Mouse (Mus musculus): ENCODE results near the gene Pcdh9. TPM values are rescaled to one million over a fixed set of nuclear protein-coding genes. Genes with fewer than 3 reads are reported as not detected.

The Pcdh9 gene
- total and polyA plus RNA-seq, 2 experiments from 2014 or later = 85.2 to 100 TPM

DNA sequence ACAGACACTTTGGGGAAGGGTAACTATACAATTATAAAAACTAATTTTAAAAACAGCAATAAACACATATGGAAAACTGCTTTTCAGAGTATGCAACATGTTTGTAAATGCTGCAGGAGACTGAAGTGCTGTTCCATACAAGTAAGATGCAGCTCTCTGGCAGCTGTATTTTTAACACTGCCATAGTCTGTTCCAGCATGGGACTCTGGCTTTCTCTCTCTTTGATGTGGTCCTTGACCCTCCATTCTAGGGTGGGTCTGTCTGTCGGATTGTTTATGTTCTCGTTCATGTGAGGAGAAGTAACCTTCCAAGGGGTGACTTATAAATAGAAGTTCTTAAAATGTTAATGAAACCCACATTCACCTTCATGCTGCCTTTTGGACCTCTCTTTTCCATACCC lies 809.6 kb downstream of the Pcdh9 start:
- H3K27ac ChIP-seq (ENCODE audit: low read depth, low read length) = no peak overlapping the region
- H3K36me3 ChIP-seq (ENCODE audit: insufficient read depth) = no peaks in the 10 kb centered on the region
- DNase-seq (no peak), ATAC-seq (no peak)
- WGBS = 20% methylated on average over 2 of the region's 2 CpGs
- no peak overlapping the region for H3K4me3 ChIP-seq (ENCODE audit: low read depth, low read length)
- H3K4me1 ChIP-seq (ENCODE audit: insufficient read depth) = no peaks in the 10 kb centered on the region
- no peak for TF ChIP-seq CTCF (IDR thresholded peaks at IDR 0.05; ENCODE audit: low read depth)
- no peak overlapping the region for H3K4me2 ChIP-seq (ENCODE audit: low read depth)
- H3K9ac ChIP-seq = no peak overlapping the region
- no peaks in the 10 kb centered on the region for H3K9me3 ChIP-seq (ENCODE audit: low read length)
- H3K27me3 ChIP-seq (ENCODE audit: insufficient read depth, low read length) = no peaks in the 10 kb centered on the region; the same call in 1 of the 2 replicates

DNA sequence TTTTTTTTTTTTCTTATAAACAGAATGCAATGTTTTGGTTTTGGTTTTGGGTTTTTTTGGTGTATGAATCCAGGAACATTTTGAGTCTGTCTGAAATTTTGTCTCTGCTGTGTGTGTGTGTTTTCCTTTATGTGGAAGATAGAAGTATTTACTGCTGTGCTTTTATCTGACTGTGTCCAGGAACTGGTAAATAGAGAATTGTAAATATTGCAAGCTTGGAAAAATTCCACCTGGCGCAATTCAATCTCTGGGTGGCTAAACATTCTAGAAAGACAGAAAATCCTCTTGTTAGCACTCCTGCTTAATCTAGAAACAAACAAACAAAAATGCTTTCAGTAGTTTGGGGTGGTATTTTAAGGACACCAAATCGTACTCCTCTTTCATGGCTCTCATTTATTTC lies 814.7 kb downstream of the Pcdh9 start:
- H3K4me3 ChIP-seq (ENCODE audit: low read depth, low read length) = no peak overlapping the region
- H3K9ac ChIP-seq = no peak overlapping the region
- no peak for TF ChIP-seq CTCF (IDR thresholded peaks at IDR 0.05; ENCODE audit: low read depth)
- no peaks in the 10 kb centered on the region for H3K36me3 ChIP-seq (ENCODE audit: insufficient read depth)
- WGBS = 38% methylated on average over 2 of the region's 2 CpGs
- no peak for ATAC-seq
- DNase-seq = no peak
- H3K27ac ChIP-seq (ENCODE audit: low read depth, low read length) = no peak overlapping the region
- no peaks in the 10 kb centered on the region for H3K9me3 ChIP-seq (ENCODE audit: low read length)
- no peaks in the 10 kb centered on the region; the same call in 1 of the 2 replicates for H3K27me3 ChIP-seq (ENCODE audit: insufficient read depth, low read length)
- no peaks in the 10 kb centered on the region for H3K4me1 ChIP-seq (ENCODE audit: insufficient read depth)
- no peak overlapping the region for H3K4me2 ChIP-seq (ENCODE audit: low read depth)

DNA sequence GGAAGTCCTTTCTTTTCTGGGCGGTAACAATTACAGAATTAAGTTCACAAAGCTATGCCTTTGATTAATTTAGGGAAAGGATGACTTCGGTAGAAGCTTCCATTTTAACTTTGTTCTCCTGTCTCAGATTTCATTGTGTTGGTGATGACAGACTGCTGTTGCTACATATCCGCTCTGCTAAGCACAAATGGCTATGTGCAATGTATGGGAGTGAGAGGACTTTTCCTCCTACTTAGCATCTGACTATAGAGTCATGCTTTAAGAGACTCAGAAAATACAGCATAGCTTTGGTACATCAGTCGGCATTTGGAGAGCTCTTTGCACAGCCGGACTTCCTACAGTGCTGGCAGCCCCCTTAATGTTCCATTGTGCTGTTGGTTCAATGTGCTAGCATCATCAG lies 818.1 kb downstream of the Pcdh9 start:
- Histone ChIP-seq H3K4me2 (ENCODE audit: low read depth) (no peak overlapping the region), H3K27me3 (ENCODE audit: insufficient read depth, low read length) (no peaks in the 10 kb centered on the region; the same call in 1 of the 2 replicates), H3K9me3 (ENCODE audit: low read length) (no peaks in the 10 kb centered on the region), H3K27ac (ENCODE audit: low read depth, low read length) (no peak overlapping the region), H3K4me1 (ENCODE audit: insufficient read depth) (no peaks in the 10 kb centered on the region), H3K36me3 (ENCODE audit: insufficient read depth) (no peaks in the 10 kb centered on the region), H3K9ac (no peak overlapping the region), H3K4me3 (ENCODE audit: low read depth, low read length) (no peak overlapping the region)
- no peak for DNase-seq
- 70% methylated on average over 5 of the region's 5 CpGs for WGBS
- ATAC-seq = no peak
- TF ChIP-seq CTCF (IDR thresholded peaks at IDR 0.05; ENCODE audit: low read depth) = no peak

DNA sequence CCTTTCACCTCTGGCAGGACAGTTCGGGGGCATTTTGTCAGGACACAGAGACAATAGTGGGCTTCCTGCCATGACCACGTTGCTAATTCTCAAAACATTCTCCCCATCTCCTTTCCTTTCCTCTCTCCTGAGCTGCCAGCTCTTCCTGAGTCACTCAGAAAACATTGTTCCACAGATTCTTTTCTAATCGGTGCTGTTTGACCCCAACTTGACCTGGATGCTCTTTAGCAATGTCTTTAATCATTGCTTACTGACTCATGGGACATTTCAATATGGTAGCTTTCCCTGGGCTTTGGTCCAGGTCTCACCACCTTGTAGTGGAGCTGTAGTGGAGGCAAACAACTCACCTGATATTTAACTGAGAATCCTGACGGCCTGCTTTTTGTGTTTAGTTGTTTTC lies 820.3 kb downstream of the Pcdh9 start:
- ATAC-seq (no peak), DNase-seq (no peak)
- H3K4me1 ChIP-seq (ENCODE audit: insufficient read depth) = no peaks in the 10 kb centered on the region
- no peak overlapping the region for H3K4me3 ChIP-seq (ENCODE audit: low read depth, low read length)
- no peaks in the 10 kb centered on the region for H3K27me3 ChIP-seq (ENCODE audit: insufficient read depth, low read length)
- TF ChIP-seq CTCF (IDR thresholded peaks at IDR 0.05; ENCODE audit: low read depth) = no peak
- no peaks in the 10 kb centered on the region for H3K36me3 ChIP-seq (ENCODE audit: insufficient read depth)
- WGBS = 58% methylated on average over 4 of the region's 4 CpGs
- H3K9ac ChIP-seq = no peak overlapping the region
- H3K9me3 ChIP-seq (ENCODE audit: low read length) = no peaks in the 10 kb centered on the region
- H3K4me2 ChIP-seq (ENCODE audit: low read depth) = no peak overlapping the region
- H3K27ac ChIP-seq (ENCODE audit: low read depth, low read length) = no peak overlapping the region

DNA sequence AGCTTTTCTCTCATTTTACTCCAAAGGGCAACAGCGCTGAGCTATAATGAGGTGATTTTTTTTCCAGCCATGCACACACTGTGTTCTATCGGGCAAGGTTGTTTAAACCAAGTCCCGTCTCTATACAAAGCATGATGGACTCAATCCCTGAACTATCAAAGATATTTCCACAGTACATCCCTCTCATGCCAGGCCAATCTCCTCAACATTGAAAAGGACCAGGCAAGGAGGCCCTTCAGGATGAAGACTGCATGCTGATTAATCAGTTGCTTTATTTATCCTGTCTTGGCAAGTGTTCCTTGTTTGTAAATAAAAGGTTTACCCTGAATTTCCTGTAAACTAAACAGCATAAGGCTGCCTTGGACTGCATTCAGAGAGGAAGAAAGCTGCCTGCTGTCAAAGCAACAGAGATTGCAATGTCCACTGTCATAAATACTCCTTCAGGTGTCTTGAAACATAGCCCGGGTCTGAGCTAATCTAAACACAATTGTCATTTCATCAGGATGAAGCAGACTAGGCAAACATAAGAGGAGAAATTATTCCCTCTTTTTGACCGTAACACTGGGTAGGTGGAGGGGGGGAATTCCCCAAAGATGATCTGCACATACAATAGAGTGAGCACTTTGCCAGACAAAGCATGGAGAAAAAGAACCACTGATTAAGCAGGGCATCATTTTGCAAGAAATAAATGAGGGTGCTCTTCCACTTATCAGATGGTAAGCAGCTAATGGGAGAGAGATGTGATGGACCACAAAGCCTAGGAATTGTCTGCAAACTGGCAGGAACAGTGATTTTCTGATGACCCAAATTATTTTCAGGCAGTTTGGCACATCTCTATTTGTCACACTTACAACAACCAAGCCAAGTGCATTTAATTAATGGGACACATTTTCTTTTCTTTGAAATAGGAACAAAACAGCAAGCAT lies 822.8 kb downstream of the Pcdh9 start:
- Histone ChIP-seq H3K9ac (no peak overlapping the region), H3K36me3 (ENCODE audit: insufficient read depth) (no peaks in the 10 kb centered on the region), H3K4me1 (ENCODE audit: insufficient read depth) (no peaks in the 10 kb centered on the region), H3K9me3 (ENCODE audit: low read length) (no peaks in the 10 kb centered on the region), H3K27ac (ENCODE audit: low read depth, low read length) (no peak overlapping the region), H3K27me3 (ENCODE audit: insufficient read depth, low read length) (no peaks in the 10 kb centered on the region), H3K4me3 (ENCODE audit: low read depth, low read length) (no peak overlapping the region), H3K4me2 (ENCODE audit: low read depth) (no peak overlapping the region)
- DNase-seq = peak; percentile 56
- 11% methylated on average over 5 of the region's 5 CpGs for WGBS
- ATAC-seq = peak; percentile 72
- no peak for TF ChIP-seq CTCF (IDR thresholded peaks at IDR 0.05; ENCODE audit: low read depth)

DNA sequence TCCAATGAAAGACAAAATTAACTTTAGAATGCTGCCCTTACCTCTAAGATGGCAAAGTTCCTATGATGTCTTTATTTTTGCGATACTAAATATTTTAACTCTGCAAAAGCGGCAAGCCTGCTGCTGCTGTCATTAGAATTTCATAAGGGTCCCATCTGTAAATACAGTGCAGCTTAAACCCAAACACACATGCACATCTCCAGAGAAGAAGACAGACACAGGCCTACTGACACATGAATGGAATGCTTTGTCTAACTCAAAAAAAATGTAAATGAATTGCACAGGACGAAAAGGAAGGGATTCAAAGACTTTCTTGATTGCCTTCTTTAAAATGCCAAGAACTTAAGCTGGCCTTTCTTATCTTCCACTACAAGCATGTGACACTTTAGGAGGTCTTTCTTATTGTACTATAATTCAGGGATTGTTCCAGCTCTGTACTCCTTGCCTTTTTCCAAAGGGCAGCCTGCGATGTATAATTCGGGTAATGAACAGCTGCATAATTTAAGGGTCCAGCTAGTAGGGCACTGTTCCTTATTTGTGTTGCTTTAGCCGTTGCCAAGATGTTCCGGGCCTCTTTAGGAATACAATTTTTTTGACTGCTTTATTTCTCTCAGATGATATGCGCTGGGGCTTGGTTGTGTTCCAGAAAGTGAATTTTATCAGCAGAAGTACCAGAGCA lies 823.6 kb downstream of the Pcdh9 start:
- no peak for TF ChIP-seq CTCF (IDR thresholded peaks at IDR 0.05; ENCODE audit: low read depth)
- Histone ChIP-seq H3K4me1 (ENCODE audit: insufficient read depth) (no peaks in the 10 kb centered on the region), H3K27ac (ENCODE audit: low read depth, low read length) (no peak overlapping the region), H3K27me3 (ENCODE audit: insufficient read depth, low read length) (no peaks in the 10 kb centered on the region), H3K4me3 (ENCODE audit: low read depth, low read length) (no peak overlapping the region), H3K9me3 (ENCODE audit: low read length) (no peaks in the 10 kb centered on the region), H3K36me3 (ENCODE audit: insufficient read depth) (no peaks in the 10 kb centered on the region), H3K9ac (no peak overlapping the region), H3K4me2 (ENCODE audit: low read depth) (no peak overlapping the region)
- peak; percentile 66 for ATAC-seq
- WGBS = 10% methylated on average over 8 of the region's 8 CpGs
- no peak for DNase-seq

Measured in forebrain, postnatal 0 days (tissue).